Mouse (Mus musculus) layer of hippocampus, adult 8-10 months (tissue): ENCODE measurements around the gene Rad51c. TPM values are rescaled to one million over a fixed set of nuclear protein-coding genes. Genes with fewer than 3 reads are reported as not detected.
"Not testable (repeated sequence)": the region's sequence is repeated elsewhere in the genome, so short reads cannot be mapped to it uniquely, and the experiment has no call there.

ENCODE experiments used
- DNase-seq, 2 experiments: peaks; one replicate each; pipeline ENCODE4 v3.0.0; 2022; ENCODE audit warnings: low spot score in 2 of 2
- total RNA-seq, 4 experiments: library from RNA; stranded (reverse); gene quantifications; 2 replicates each; pipeline ENCODE4 v1.2.4; 2022

The Rad51c gene
- 1 to 10 TPM; 3.0 to 6.7 (median 3.6) TPM for total RNA-seq

- no peak for DNase-seq
These were observed at the start of gene Rad51c, which contains the start of gene Tex14 for GRCm38 (mm10) chr11:87404876-87405275. TSS of gene Rad51c (minus strand) at chr11:87404954. TSS of gene Tex14 (plus strand) at chr11:87405065.

DNA sequence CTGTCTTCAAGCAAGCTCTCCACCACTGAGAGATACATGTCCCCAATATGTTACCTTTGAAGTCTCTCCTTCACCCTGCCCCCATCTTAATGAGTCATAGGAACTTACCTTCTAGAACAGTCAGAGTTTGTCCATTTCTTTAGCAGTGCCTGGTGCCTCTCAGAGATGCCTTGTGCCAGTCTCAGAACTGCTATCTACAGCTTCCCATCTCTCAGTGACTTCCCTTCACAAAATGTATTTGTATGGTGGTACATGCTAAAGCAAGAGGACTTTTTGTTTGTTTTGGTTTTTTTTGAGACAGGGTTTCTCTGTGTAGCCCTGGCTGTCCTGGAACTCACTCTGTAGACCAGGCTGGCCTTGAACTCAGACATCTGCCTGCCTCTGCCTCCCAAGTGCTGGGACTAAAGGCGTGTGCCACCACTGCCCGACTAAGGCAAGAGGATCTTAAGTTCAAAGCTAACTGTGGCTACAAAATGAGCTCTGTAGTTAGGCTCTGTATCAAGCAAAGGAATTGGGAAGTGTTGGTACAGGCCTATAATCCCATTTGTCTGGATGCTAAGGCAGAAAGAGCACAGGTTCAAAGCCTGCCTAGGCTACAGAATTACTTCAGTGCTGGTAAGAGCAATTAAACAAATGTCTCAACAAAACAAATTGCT is 49.4 kb upstream of the Rad51c start:
- no peak for DNase-seq

DNA sequence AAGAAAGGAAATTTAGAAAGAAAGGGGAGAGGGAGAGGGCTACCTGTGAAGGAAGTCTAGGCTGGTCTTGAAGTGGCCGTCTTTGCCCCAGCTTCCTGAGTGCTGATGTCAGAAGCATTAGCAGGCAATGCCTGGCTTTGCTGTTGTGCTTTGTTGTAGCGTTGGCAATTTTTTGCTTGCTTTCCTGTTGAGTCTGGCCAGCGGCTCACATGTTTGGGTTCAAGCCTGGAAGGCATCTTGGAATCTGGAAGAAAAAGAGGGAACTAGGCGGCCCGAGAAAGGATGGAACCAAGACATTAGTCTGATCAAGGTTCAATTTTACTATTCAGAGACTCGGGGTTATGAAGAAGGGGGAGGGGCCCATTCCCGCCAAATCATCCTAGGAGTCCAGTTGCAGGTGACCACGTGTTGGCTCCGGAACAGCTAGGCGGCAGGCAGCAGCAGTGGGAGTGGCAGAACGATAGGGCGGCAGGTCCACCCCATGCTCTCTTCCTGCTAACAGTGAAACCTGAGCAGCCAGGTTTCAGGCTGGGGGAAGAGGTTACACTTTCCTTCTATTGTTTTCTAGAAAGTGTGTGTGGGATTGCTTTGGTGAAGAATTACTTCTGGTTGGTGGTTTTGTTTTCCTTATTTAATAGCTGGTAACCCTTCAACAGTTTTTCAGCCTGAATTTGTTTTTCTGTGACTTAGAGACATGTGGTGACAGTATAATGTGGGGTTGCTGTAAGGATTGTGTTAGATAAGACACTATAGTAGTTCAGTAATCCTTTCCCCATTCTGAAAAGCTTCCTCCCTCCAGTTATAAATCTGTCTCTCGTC is 48.7 kb upstream of the Rad51c start:
- DNase-seq, result no peak

- not testable (repeated sequence) for DNase-seq
These were observed 48.0 kb upstream of the Rad51c start for GRCm38 (mm10) chr11:87452779-87453178.

DNA sequence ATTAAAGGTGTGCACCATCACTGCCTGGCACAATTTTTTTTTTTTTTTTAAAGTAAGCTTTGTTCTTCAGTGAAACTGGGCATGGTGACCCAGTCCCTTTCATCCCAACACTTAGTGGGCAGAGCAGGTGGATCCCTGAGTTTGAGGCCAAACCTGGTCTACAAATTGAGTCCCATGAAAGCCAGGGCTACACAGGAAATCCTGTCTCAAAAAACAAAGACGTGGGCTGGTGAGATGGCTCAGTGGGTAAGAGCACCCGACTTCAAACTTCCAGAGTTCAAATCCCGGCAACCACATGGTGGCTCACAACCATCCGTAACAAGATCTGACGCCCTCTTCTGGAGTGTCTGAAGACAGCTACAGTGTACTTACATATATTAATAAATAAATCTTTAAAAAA is 45.1 kb upstream of the Rad51c start:
- not testable (repeated sequence) for DNase-seq

DNA sequence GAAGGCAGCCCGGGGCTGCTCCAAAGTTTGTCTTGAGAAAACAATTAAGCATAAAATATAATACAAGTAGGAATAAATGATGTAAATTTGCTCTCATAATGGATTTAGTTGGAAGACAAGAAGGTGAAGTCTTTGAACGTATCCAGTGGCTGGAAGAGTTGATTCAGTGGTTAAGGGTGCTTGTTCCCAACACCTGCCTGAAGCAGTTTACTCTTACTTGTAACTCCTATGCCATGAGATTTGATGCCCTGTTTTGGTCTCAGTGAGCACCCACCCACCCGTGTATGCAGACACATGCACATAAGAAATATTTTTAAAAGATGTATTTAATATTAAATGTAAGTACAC is 44.4 kb upstream of the Rad51c start:
- no peak for DNase-seq

- peak; percentile 35 to 62 for DNase-seq
These were observed 43.9 kb upstream of the Rad51c start for GRCm38 (mm10) chr11:87448476-87449199.

GRCm38 (mm10) chr11:87448081-87448475 is 43.3 kb upstream of the Rad51c start:
- peak; percentile 95 for DNase-seq

DNA sequence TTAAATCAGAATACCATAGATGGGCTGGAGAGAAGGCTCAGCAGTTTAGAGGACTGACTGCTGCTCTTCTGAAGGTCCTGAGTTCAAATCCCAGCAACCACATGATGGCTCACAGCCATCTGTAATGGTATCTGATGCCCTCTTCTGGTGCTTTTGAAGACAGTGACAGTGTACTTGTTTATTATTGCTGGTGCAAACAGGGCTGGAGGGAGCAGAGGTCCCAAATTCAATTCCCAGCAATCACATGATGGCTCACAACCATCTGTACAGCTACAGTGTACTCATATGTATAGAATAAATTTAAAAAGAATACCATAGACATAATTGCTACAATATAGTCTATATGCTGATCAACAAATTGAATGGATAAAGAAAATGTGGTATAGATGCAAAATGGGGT is 42.7 kb upstream of the Rad51c start:
- no peak for DNase-seq

DNA sequence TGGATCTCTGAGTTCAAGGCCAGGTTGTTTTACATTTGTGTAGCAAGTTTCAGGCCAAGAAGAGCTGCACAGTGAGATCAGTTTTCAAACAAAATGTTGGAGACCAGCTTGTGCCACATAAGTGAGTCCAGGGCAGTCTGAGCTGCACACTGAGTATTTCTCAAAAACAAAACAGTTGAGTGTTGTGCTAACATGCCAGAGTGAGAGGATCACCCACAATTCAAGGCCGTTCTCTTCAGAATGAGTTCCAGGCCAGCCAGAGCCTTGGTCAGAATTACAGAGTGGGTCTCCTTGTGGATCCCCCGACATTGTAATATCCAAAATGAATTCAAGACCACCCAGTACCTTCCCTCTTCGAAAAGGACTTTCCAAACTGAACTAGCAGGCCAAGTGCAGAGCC is 41.4 kb upstream of the Rad51c start:
- DNase-seq, result no peak

GRCm38 (mm10) chr11:87445593-87445992 is 40.8 kb upstream of the Rad51c start:
- not testable (repeated sequence) for DNase-seq

- no peak for DNase-seq
These were observed 40.1 kb upstream of the Rad51c start for GRCm38 (mm10) chr11:87444735-87445428.

DNA sequence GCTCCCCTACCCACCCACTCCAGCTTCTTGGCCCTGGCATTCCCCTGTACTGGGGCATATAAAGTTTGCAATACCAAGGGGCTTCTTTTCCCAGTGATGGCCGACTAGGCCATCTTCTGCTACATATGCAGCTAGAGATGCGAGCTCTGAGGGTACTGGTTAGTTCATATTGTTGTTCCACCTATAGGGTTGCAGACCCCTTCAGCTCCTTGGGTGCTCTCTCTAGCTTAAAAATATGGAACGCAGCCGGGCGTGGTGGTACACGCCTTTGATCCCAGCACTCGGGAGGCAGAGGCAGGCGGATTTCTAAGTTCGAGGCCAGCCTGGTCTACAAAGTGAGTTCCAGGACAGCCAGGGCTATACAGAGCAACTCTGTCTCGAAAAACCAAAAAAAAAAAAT is 39.3 kb upstream of the Rad51c start:
- DNase-seq, result not testable (repeated sequence)

- DNase-seq, result peak; percentile 50 to 80
These were observed 38.7 kb upstream of the Rad51c start for GRCm38 (mm10) chr11:87443373-87443883.

- peak; percentile 77 to 84 for DNase-seq
These were observed 38.1 kb upstream of the Rad51c start for GRCm38 (mm10) chr11:87442643-87443372.

GRCm38 (mm10) chr11:87439796-87440420 is 35.2 kb upstream of the Rad51c start:
- no peak for DNase-seq

- DNase-seq, result no peak
These were observed 31.8 kb upstream of the Rad51c start for GRCm38 (mm10) chr11:87436326-87437232.

- not testable (repeated sequence) for DNase-seq
These were observed 30.4 kb upstream of the Rad51c start for GRCm38 (mm10) chr11:87435107-87435506.
